8 mouse cellular contexts compared by ENCODE assay signal in the genomic region with DNA sequence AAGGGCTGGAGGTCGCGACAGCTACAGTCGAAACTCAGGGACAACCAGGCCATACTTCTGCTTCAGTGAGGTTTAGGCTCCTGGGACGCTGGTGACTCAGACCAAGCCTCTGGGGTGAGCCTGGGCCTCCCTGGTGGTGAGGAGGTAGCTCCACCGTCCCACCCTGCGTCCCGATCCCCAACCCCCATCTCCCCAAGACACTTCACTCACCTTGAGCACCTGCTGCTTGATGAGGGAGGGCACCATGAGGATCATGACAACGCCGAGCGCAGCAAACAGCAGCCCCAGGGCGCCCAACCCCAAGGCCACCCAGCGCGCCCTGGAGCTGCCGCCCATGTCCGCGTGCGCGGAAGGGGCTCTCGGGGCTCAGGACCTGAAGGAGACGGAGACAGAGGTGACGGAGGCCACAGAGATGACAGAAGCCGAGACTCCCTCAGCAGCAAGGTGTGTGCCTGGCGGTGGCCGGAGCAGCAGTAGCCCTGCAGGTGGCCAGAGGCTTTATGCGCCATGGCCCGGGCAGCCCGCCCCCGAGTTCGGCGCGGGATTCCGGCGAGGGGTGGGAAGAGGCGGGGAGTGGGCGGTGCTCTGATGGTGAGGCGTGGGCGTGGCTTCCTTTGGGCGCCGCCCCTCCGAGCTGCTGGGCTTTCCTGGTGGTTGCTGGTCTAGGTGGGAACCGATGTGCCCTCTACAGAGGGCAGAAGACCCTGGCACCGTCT. TPM values are rescaled to one million over a fixed set of nuclear protein-coding genes. Genes with fewer than 3 reads are reported as not detected.
DNase-seq lines count a peak whose midpoint lies in the region; ATAC-seq lines count a peak whose summit lies in the region.

Gene Scarb1, minus strand, starts transcription at position 548 of the 716 bp plus-strand sequence.

- no peaks in the 10 kb centered on the region for H3K9me3 ChIP-seq in hindbrain, embryonic 10.5 days
- H3K9me3 ChIP-seq in lung, embryonic 16.5 days (ENCODE audit: control insufficient read depth, low read length), result no peaks in the 10 kb centered on the region

- peak; percentile 87 for DNase-seq in MN1 (ENCODE audit: low spot score)
- peak; percentile 62 for DNase-seq in cerebellum, adult 9-11 months
- peak; percentile 56 to 87 for DNase-seq in frontal cortex, adult 2 months (ENCODE audit: extremely low spot score in 1 of 2, low spot score in 1 of 2)
- peak; percentile 89 for DNase-seq in hindbrain, embryonic 10.5 days (ENCODE audit: low spot score)
- peak; percentile 89 for DNase-seq in layer of hippocampus, adult 9-11 months
- peak; percentile 79 for DNase-seq in ovary, adult 18-20 months (ENCODE audit: low spot score)
- peak; percentile 86 for DNase-seq in thymus, postnatal 0 days (ENCODE audit: low spot score)

- peak within 1 kb of the TSS; percentile 87 for H3K27ac ChIP-seq in hindbrain, embryonic 10.5 days
- H3K27ac ChIP-seq in lung, embryonic 16.5 days (ENCODE audit: low read length), result peak within 1 kb of the TSS; percentile 48

- peak; percentile 88 for ATAC-seq in lung, embryonic 16.5 days (ENCODE audit: low read depth)

- H3K9ac ChIP-seq in lung, embryonic 16.5 days (ENCODE audit: low read length), result peak within 1 kb of the TSS; percentile 74

- peaks cover 19% of the 10 kb centered on the region for H3K27me3 ChIP-seq in hindbrain, embryonic 10.5 days (ENCODE audit: insufficient read depth, poor library complexity, severe bottlenecking)
- no peaks in the 10 kb centered on the region for H3K27me3 ChIP-seq in lung, embryonic 16.5 days (ENCODE audit: control insufficient read depth, insufficient read depth, low read depth, low read length)

- no peaks in the 10 kb centered on the region for H3K36me3 ChIP-seq in hindbrain, embryonic 10.5 days
- no peaks in the 10 kb centered on the region for H3K36me3 ChIP-seq in lung, embryonic 16.5 days (ENCODE audit: control insufficient read depth, insufficient read depth, low read length)

- under 1% methylated on average over 42 of the region's 42 CpGs for WGBS in hindbrain, embryonic 10.5 days
- whole genome bisulfite sequencing in lung, embryonic 16.5 days, result 0% methylated on average over 42 of the region's 42 CpGs

- peaks cover 36% of the 10 kb centered on the region for H3K4me1 ChIP-seq in hindbrain, embryonic 10.5 days (replicated peaks)
- peaks cover 22% of the 10 kb centered on the region for H3K4me1 ChIP-seq in lung, embryonic 16.5 days (replicated peaks; ENCODE audit: control insufficient read depth, insufficient read depth, low read length)

- H3K4me3 ChIP-seq in hindbrain, embryonic 10.5 days, result peak within 1 kb of the TSS; percentile 86
- peak within 1 kb of the TSS; percentile 84 for H3K4me3 ChIP-seq in lung, embryonic 16.5 days (ENCODE audit: low read length)

- peak within 1 kb of the TSS; percentile 96 for H3K4me2 ChIP-seq in lung, embryonic 16.5 days (ENCODE audit: low read depth, low read length)

RNA-seq across cellular contexts. Expression of gene Scarb1, which starts in this region (rescaled TPM):
- 34.1 and 37.7 TPM in 2 replicates for polyA plus RNA-seq in frontal cortex, adult 2 months (2012; rRNA removed)
- polyA plus RNA-seq in hindbrain, embryonic 10.5 days (2016; fragmentation: Nextera tagmentation; extraction: Ambion mirVana), result 41.2 and 43.6 TPM in 2 replicates
- polyA plus RNA-seq in lung, embryonic 16.5 days (2015; fragmentation: Nextera tagmentation; extraction: Ambion mirVana), result 65.9 and 66.6 TPM in 2 replicates
- 36.7 and 37.9 TPM in 2 replicates for polyA plus RNA-seq in thymus, postnatal 0 days (2015; fragmentation: Nextera tagmentation; extraction: Ambion mirVana)

Comparison
In these comparisons a context has a peak if more than half of its experiments do, and no peak if none do; other contexts are left out.
1. Peak in every context shown above with its lines: DNase-seq, ATAC-seq, H3K4me3 ChIP-seq and H3K27ac ChIP-seq.